Mouse (Mus musculus) ZHBTc4 (cell line): ENCODE measurements around the gene Zfp853.

Source experiments
- DNase-seq: peaks from one replicate; pipeline ENCODE4 v3.0.0-alpha.2; 2011; ENCODE audit warnings: low read depth, low spot score

The Zfp853 gene

GRCm38 (mm10) chr5:143293404-143293803 is at the start of gene Zfp853:
Gene Zfp853, minus strand, starts transcription at chr5:143293623.
- DNase-seq = no peak

- peak; percentile 69 for DNase-seq
These were observed 46.2 kb upstream of the Zfp853 start for GRCm38 (mm10) chr5:143339603-143340002.

- peak; percentile 71 for DNase-seq
These were observed 43.1 kb upstream of the Zfp853 start for GRCm38 (mm10) chr5:143336559-143336958.

GRCm38 (mm10) chr5:143335089-143335460 is 41.7 kb upstream of the Zfp853 start:
- DNase-seq = peak; percentile 23

GRCm38 (mm10) chr5:143334418-143335088 is 41.1 kb upstream of the Zfp853 start:
- peak; percentile 42 for DNase-seq

- peak; percentile 84 for DNase-seq
These were observed 40.4 kb upstream of the Zfp853 start for GRCm38 (mm10) chr5:143333872-143334271.

- DNase-seq = peak; percentile 91
These were observed 35.5 kb upstream of the Zfp853 start, which contains the start of gene Zdhhc4 for GRCm38 (mm10) chr5:143328690-143329495. Gene Zdhhc4, minus strand, starts transcription at chr5:143329256.

GRCm38 (mm10) chr5:143317288-143317610 is 23.8 kb upstream of the Zfp853 start:
- DNase-seq = no peak

GRCm38 (mm10) chr5:143316605-143317287 is 23.3 kb upstream of the Zfp853 start:
- DNase-seq = no peak

GRCm38 (mm10) chr5:143315514-143315888 is 22.1 kb upstream of the Zfp853 start:
- no peak for DNase-seq

- DNase-seq = peak; percentile 92
These were observed 21.5 kb upstream of the Zfp853 start, which contains the start of gene E130309D02Rik for GRCm38 (mm10) chr5:143314730-143315513. Gene E130309D02Rik, minus strand, starts transcription at chr5:143315360.

- peak; percentile 25 for DNase-seq
These were observed 20.8 kb upstream of the Zfp853 start for GRCm38 (mm10) chr5:143314183-143314729.

- DNase-seq = peak; percentile 95
These were observed 18.5 kb upstream of the Zfp853 start for GRCm38 (mm10) chr5:143311886-143312285.

GRCm38 (mm10) chr5:143309916-143310315 is 16.5 kb upstream of the Zfp853 start:
- no peak for DNase-seq

- DNase-seq = no peak
These were observed 15.4 kb upstream of the Zfp853 start for GRCm38 (mm10) chr5:143308825-143309224.

- no peak for DNase-seq
These were observed 10.8 kb upstream of the Zfp853 start for GRCm38 (mm10) chr5:143304251-143304650.

- peak; percentile 56 for DNase-seq
These were observed 7.9 kb upstream of the Zfp853 start for GRCm38 (mm10) chr5:143301296-143301695.

- DNase-seq = peak; percentile 82
These were observed 6.3 kb upstream of the Zfp853 start for GRCm38 (mm10) chr5:143299686-143300085.

GRCm38 (mm10) chr5:143298391-143298790 is 5.0 kb upstream of the Zfp853 start:
- peak; percentile 76 for DNase-seq

- DNase-seq = peak; percentile 70
These were observed 4.6 kb upstream of the Zfp853 start for GRCm38 (mm10) chr5:143297986-143298385.

- DNase-seq = no peak
These were observed 1.9 kb upstream of the Zfp853 start for GRCm38 (mm10) chr5:143295330-143295729.
